Mouse (Mus musculus) right cerebral cortex, postnatal 10 days (tissue): Measurements from ENCODE around the gene Usp2.
A peak's percentile ranks its signal among the peaks of the same experiment; 100 is the strongest.
"Not testable (repeated sequence)": the region's sequence is repeated elsewhere in the genome, so short reads cannot be mapped to it uniquely, and the experiment has no call there.

Source experiments
- DNase-seq, 2 experiments: peaks; one replicate each; pipeline ENCODE4 v3.0.0; 2021; ENCODE audit warnings: low spot score in 2 of 2

Gene Usp2

DNA sequence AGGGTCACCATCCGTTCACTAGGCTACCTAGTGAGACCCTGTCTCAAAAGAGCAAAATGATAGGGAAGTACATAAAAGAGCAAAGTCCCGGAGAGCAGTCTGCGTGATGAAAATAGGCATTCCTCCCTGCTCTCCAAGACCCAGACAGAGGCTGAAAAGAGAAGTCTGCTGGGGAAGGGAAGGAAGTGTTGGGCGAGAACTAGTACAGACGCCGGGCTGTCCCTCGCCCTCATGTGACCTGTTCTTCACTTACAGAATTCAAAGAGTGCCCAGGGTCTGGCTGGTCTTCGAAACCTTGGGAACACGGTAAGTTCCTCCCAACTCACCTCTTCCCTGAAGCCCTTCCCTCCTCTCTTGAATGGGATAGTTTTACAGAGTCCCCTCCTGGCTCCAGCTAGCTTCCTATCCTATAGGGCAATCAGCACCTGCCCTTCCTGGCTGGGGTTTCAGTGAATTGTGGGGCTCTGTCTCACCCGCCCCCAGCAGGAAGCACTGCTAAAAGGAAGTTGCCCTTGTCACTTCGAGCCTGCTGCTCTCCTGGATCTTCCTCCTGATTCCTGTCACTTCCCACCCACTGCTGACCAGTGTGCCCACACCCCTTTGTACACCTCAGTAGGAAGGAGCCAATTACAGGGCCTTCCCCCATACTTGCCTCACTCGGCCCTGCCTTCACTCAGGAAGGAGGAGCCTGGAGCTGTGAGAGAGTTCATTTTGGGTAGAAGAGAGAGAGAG lies 22.2 kb downstream of the Usp2 start:
- no peak for DNase-seq

DNA sequence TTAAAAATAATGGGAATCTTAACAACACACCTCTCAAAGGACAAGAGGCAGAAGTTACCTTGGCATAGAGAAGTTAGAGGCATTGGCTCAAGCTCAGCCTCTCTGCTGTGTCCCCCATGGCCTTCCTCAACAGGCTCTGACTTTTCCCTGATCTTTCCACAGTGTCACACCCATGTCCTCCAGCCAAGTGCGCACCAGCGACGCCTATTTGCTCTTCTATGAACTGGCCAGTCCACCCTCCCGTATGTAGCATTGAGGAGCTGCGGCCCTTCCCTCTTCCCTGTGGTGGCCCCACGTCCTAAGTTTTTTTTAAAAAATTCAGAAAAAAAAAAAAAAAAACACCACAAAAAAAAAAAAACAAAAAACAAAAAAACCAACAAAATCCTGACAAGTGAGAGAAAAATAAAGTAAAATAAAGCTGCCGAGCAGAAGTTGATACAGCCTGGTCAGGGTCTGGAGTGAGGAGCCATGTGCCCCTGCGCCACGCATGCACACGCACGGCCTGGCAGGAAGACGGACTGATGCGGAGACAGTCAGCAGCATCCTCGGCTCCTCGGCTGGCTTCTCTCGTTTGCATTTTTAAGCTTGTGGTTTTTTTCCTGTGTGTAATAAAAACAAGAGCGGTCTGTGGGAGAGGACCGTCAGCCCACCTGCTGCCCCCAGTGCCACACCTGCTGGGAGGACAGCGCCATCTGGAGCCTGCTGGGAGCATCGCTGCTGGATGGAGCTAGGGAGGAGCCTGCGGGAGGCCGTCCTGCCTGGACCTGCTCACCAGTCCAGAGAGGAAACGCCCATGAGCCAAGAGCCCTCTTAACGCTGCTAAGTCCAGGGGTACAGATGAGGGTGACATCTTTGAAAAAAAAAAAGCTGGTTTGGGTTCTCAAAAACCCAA lies 27.0 kb downstream of the Usp2 start:
- peak; percentile 81 to 84 for DNase-seq

DNA sequence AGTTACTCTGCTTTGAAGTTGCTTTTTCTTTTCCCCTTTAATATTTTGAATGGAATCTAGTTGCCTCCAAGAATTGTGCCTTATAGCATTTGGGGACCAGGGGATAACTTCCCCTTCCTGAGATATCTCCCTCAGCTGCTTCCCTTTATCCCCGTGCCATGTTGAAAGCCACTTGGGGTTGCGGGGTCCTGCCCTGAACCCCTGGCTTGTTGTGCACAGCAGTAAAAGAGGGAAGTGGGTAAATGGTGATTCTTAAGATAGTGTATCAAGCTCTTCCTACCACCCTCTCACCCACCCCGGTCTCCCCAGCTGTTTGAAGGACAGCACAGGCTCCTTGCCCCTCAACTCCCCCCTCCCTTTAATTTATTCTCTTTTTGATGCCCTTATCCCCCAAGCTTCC lies 27.9 kb downstream of the Usp2 start:
- no peak for DNase-seq

DNA sequence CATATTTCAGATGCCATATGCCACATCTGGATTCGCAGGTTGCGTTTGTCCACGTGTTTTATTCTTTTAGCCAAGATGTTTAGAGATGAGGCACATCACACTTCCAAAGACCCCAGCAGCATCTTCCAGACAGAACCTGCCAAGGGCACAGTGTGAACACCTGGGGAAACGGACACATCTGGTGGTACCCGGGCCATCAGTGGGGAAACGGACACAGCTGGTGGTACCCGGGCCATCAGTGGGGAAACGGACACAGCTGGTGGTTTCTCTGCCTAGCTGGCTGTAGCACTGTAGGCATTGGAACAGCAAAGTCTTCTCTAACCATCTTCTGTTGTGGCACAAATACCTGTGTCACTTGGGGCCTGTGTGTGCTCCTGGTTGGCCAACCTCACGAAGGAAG lies 29.0 kb downstream of the Usp2 start:
- no peak for DNase-seq

DNA sequence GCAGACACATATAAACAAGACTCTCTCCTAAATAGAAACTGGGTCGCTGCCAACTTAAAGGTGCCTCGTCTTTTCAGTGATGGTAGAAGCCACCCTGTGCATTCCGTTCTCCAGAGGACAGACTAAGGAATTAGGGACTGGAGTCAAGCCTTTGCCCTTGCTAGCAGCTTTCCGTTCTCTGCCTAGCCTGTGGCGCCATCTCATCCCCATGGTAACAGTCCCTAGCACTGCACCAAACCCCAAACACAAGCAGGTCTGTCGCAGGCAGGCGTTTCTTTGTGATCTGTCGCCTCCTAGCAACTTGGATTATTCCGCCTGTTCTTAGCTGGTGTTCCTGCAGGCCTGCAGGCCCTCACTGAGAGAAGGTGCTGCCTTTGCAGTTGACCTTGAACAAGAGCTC lies 29.7 kb downstream of the Usp2 start:
- peak; percentile 72 to 85 for DNase-seq

DNA sequence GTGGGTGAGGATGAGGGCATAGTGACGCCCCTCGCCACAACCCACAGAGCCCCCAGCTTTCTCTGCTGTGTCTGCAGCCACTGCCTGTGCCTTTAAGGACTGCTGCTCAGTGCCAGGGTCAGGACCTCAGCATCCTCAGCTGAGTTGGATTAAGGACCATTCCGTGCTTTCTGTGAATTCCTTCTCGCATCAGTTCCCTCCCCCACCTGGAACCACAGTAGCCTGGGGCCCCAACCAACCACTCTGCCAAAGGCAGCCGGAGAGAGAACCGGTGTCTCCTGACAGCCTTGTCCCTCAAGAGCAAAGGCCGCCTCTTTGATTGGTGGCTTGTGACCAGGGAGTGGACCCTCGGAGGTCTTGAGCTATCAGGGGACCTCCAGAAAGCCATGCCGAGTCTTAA lies 34.7 kb downstream of the Usp2 start, which contains the start of gene Mfrp:
TSS of gene Mfrp (plus strand) at position 240 of the 400 bp plus-strand sequence.
- DNase-seq = no peak

DNA sequence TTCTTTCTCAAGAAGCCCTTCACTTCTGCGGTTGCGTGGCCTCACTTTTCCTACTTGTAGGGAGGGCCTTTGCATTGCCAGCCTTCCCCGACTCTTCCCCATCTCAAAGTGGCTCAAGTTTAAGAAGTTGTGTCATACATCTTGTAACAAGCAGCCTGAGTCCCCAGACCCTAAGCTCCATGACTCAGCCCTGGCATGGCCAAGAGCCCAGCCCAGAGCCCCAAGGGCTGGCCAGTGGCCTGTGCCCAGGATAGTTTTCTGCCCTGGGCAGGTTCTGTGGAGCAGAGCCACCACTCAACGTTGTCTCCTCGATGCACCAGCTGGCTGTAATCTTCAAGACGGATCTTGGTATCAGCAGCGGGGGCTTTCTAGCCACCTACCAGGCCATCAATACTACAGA lies 38.1 kb downstream of the Usp2 start:
- DNase-seq = no peak

DNA sequence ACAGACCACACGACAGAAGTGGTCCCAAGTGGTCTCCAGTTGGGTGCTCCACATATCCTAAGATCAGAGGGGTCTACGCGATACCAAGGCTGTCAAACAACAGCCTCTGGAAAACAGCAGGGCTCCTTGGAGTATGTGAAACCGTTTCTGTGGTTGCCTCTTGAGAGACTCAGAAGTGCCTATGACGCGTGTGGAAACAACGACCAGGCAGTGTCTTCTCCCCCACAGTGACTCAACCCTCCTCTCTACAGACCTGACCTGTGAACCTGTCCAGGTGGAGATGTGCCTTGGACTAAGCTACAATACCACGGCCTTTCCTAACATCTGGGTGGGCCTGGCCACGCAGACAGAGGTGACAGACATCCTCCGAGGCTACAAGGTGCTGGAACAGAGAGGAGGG lies 39.0 kb downstream of the Usp2 start:
- no peak for DNase-seq

DNA sequence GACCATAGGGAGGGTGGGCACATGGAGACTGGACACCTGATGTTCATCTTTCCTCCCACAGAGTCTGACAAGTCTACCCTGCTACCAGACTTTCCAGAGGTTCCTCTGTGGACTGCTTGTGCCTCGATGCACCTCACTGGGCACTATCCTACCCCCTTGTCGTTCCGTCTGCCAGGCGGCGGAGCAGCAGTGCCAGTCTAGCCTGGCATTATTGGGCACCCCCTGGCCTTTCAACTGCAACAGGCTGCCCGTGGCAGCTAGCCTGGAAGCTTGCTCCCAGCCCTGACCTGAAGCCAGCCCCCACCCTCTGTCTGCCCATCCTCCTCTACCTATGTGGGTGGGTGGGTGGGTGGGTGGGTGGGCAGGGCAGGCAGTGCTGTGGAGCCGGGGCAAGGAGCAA lies 39.4 kb downstream of the Usp2 start:
- DNase-seq = no peak

DNA sequence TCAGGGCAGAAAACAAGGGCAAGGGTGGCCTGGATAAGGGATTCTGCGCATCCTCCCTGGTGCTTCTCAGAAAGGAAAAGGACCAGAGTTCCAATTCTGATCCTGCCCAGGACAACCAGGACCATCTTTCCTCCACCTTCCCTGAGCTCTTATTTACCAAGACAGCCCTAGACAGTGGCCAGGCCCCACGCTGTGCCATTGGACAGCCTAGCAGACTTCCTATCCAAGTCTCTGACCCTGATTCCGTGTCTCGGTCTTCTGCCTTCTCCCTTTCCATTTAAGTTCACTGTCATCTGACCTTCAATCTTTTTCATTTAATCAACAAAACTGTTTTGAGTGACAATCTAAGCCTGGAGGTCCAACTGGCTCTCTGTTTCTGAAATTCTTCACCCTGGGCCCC lies 39.8 kb downstream of the Usp2 start:
- DNase-seq = no peak

DNA sequence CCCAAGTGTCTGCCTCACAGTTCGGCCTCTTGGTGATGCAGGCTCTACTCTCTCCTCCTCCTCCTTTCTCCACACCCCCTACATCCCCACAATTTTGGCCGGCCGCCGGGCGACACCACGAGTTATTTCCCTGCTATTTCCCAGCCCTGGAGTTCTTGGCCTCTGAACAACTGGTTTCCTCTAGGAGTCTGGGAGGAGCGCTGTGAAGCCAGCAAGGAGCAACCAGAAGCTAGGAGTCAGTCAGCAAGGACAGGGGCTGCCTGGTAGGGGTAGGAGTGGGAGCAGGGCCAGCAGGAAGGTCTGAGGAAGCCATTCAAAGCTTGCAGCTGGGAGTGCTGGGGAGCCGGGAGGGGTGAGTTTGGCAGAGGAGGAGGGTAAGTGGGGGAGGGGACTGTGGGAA lies 40.3 kb downstream of the Usp2 start, which contains the start of gene C1qtnf5:
TSS of gene C1qtnf5 (plus strand) at position 136 of the 400 bp plus-strand sequence.
- DNase-seq = peak; percentile 91

DNA sequence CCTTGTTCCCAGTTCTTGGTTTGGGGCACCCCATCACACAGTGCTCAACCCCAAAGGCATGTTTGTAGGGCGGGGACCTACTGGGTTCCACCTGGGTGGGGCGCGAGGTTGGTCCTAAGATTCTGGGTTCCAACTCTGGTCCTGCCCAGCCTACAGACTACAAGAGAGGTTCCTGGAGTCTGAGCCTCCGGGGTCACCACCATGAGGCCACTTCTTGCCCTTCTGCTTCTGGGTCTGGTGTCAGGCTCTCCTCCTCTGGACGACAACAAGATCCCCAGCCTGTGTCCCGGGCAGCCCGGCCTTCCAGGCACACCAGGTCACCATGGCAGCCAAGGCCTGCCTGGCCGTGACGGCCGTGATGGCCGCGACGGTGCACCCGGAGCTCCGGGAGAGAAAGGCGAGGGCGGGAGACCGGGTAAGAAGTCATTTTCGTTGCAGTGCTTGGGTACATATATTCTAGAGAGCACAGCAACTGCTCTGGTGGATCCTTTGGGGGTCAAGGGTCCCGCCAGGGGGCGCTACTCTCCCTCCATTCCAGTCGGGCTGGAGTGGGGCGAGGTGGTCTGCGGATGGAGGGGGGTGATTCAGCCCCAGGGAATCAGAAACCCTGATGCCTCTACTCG lies 40.8 kb downstream of the Usp2 start:
- DNase-seq = peak in 1 of 2 experiments; percentile 67

DNA sequence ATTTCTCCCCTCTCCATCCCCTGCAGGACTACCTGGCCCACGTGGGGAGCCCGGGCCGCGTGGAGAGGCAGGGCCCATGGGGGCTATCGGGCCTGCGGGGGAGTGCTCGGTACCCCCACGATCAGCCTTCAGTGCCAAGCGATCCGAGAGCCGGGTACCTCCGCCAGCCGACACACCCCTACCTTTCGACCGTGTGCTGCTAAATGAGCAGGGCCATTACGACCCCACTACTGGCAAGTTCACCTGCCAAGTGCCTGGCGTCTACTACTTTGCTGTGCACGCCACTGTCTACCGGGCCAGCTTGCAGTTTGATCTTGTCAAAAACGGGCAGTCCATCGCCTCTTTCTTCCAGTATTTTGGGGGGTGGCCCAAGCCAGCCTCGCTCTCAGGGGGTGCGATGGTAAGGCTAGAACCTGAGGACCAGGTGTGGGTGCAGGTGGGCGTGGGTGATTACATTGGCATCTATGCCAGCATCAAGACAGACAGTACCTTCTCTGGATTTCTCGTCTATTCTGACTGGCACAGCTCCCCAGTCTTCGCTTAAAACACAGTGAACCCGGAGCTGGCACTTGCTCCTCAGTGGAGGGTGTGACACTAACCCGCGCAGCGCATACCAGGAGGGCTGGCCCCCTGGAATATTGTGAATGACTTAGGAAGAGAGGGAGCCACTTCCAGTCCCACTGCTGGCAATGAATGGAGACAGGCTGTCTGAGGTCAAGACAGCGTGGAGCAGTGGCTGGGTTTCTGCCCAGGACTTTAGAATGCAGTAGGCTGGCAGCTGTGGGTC lies 41.6 kb downstream of the Usp2 start:
- no peak for DNase-seq

DNA sequence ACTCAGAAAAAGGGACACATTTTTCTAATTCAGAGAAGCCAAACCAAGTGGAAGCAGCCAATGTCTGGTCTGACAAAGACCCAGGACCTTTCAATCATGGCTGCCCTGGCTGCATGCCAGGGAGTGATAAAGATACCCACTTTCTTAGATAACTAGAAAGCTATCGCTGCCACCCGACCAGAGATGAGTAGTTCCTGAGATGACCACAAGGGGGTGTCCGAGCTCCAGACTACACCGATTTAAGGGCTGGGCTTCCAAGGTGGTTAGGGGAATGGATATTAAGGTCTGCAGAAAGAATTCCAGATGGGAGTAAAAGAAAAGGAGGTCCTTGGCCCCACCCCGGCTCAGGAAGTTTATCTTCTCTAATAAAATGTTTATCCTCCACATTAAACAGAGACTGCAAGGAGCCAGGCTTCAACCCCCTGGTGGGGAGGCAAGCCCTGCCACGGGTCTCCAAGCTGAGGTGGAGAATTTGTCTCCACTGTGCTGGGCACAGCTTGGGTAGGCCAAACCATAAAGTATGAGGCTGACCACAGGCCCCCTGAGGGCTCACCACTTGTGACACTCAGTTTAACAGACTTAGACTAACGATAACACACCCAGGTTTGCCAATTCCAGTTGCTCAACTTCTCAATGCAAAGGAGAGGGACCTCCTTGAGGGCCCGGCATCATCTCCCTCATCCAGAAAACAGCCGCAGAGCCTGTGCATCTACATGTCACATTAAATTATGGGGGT lies 42.7 kb downstream of the Usp2 start:
- DNase-seq = peak; percentile 85 to 87

DNA sequence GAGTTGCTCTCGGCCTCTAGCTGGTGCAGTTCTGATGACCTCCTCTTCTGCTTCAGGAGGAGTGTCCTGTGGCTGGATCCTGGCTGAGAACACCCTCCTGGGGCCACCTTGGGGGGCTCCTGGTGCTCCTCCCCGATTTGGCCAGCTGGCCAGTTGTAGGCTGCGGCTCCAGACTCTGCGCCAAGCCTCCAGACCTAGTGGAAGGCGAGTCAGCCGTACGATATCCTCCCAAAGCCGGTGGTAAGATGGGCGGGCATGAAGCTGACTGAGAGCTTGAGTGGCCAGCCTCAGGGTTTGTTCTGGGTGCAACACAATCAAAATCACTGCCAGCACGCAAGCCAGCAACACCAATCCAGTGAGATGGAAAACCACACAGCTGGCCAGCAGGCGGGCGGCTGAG lies 45.1 kb downstream of the Usp2 start:
- not testable (repeated sequence) for DNase-seq

DNA sequence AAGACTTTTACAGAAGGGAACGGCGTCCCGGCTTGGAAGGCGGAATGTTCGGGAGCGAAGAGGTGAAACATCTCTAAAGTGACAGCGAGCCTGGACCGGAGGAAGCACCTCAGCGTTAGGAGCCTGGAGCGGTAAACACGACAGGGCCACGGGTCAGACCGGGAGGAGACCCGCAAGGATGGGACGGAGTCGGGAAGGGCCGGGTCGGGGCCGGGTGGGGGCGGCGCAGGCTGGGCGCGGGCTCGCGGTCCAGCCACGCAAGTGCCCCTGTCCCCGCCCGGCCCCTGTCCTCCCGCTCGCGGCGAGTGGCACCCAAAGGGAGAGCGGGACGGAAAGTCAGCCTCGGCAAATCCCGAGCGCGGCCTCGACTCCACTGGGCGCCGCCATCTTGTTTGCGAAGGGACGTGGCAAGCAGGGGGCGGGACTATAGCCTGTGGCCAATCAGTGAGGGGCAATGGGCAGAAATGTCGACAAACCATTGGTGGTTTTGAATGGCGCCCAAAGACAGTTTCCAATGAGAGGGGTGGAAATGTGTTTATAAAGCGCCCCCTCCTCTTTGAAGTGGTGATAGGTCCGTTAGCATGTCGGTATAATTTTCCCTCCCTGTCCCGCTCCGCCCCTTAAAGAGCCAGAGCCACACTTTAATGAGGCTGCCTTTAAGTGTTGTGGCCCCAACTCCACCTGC lies 46.4 kb downstream of the Usp2 start, which contains the start of the genes Gm49380 and Rnf26:
TSS of gene Gm49380 (minus strand) at position 396 of the 685 bp plus-strand sequence.
TSS of gene Rnf26 (minus strand) at position 413 of the 685 bp plus-strand sequence.
- DNase-seq = peak; percentile 98

DNA sequence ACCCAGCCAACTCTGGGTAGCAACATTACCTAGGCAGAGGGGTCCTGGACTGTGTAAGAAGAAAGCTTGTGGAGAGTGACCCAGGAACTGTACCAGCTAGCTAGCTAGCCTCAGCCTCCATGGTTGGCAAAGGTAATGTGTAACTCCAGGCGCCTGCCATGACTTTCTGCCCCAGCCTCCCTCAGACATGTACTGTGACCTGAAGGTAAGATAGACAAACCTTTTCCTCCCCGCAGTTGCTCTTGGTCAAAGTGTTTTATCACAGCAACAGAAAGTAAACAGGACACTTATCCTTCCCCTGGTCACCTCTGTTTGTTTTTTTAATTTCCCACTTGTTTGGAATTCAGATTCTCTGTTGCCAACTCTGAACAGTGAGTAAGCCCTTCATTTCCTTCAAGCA lies 47.6 kb downstream of the Usp2 start:
- DNase-seq = no peak

DNA sequence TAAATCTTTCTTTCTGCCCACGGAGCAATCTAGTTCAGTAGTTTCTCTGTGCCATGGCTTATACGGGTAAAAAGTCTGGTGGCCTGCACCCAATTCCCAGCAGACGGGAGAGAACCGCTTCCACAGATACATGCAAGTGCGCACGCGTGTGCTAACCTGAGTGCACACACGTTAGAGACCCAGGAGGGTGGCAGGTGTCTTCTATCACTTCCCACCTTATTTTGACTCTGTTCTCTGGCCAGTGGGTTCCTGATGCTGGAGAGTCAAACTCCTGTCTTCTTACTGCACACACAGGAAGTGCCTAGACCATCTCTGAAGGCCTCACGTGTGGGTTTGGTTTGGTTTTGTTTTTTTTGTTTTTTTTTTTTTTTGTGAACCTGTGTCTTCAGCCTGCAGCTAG lies 48.8 kb downstream of the Usp2 start:
- no peak for DNase-seq

DNA sequence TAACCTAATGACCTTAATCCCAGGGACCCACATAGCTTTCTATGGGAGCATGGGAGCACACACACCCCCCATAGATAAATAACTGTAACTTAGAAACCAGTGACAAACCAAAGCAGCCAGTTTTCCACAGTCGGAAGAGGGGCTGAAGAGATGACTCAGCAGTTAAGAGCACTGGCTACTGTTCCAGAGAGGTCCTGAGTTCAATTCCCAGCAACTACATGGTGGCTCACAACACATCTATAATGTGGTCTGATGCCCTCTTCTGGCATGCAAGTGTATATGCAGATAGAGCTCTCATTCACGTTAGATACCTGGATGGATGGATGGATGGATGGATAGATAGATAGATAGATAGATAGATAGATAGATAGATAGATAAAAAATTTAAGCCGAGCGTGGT lies 49.4 kb downstream of the Usp2 start:
- DNase-seq = no peak

DNA sequence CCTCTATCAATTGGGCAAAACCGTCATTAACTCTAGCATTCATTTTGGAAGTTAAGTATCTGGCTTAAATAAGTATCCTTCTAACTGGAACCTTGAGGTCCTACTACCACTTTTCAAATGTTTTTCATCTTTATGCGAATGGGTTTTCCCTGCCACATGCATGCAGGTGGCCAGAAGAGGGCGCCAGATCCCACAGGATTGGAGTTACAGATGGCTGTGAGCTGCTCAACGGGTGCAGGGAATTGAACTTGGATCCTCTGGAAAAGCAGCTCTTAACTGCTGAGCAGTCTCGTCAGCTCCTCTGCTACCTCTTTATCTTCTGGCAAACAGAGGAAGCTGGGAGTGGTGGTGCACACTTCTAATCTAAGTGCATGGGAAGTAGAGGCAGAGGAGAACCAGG lies 52.2 kb downstream of the Usp2 start:
- no peak for DNase-seq
